Mouse (Mus musculus): ENCODE measurements around the gene Adcy9. TPM values are rescaled to one million over a fixed set of nuclear protein-coding genes. Genes with fewer than 3 reads are reported as not detected.
"Not testable (repeated sequence)": the region's sequence is repeated elsewhere in the genome, so short reads cannot be mapped to it uniquely, and the experiment has no call there.

Gene Adcy9
- polyA plus RNA-seq, 1 experiment from 2014 or later, result 1.5 TPM

GRCm38 (mm10) chr16:4370141-4370541, 50.2 kb downstream of the Adcy9 start:
- no peaks in the 10 kb centered on the region for H3K9me3 ChIP-seq
- H3K27me3 ChIP-seq, result no peaks in the 10 kb centered on the region
- H3K4me3 ChIP-seq, result no peak overlapping the region
- 82% methylated on average over 10 of the region's 10 CpGs for WGBS
- H3K27ac ChIP-seq, result no peak overlapping the region
- H3K4me1 ChIP-seq, result peaks cover 11% of the 10 kb centered on the region
- H3K36me3 ChIP-seq, result no peaks in the 10 kb centered on the region
- no peak overlapping the region for H3K9ac ChIP-seq
- ATAC-seq (ENCODE audit: low FRiP score, low read depth), result no peak
- no peak overlapping the region for H3K4me2 ChIP-seq (replicated peaks)

GRCm38 (mm10) chr16:4367930-4368329, 52.4 kb downstream of the Adcy9 start:
- Histone ChIP-seq H3K36me3 (no peaks in the 10 kb centered on the region), H3K9ac (no peak overlapping the region), H3K4me2 (replicated peaks) (no peak overlapping the region), H3K27ac (no peak overlapping the region), H3K27me3 (no peaks in the 10 kb centered on the region), H3K4me1 (peaks cover 20% of the 10 kb centered on the region), H3K9me3 (no peaks in the 10 kb centered on the region), H3K4me3 (no peak overlapping the region)
- ATAC-seq (ENCODE audit: low FRiP score, low read depth), result no peak
- 64% methylated on average over 3 of the region's 3 CpGs for WGBS

GRCm38 (mm10) chr16:4367291-4367690, 53.0 kb downstream of the Adcy9 start:
- 68% methylated on average over 1 of the region's 1 CpGs for WGBS
- ATAC-seq (ENCODE audit: low FRiP score, low read depth), result no peak

GRCm38 (mm10) chr16:4366671-4367070, 53.6 kb downstream of the Adcy9 start:
- H3K27me3 ChIP-seq, result no peaks in the 10 kb centered on the region
- no peak for ATAC-seq (ENCODE audit: low FRiP score, low read depth)
- no peak overlapping the region for H3K4me2 ChIP-seq (replicated peaks)
- H3K9ac ChIP-seq, result no peak overlapping the region
- H3K4me1 ChIP-seq, result peaks cover 29% of the 10 kb centered on the region
- 91% methylated on average over 3 of the region's 3 CpGs for WGBS
- H3K36me3 ChIP-seq, result no peaks in the 10 kb centered on the region
- no peak overlapping the region for H3K4me3 ChIP-seq
- H3K9me3 ChIP-seq, result no peaks in the 10 kb centered on the region
- no peak overlapping the region for H3K27ac ChIP-seq

More at GRCm38 (mm10) chr16:4367291-4367690, 53.0 kb downstream of the Adcy9 start:
- Histone ChIP-seq H3K9me3 (no peaks in the 10 kb centered on the region), H3K27ac (no peak overlapping the region), H3K9ac (no peak overlapping the region), H3K4me3 (no peak overlapping the region), H3K4me2 (replicated peaks) (no peak overlapping the region), H3K27me3 (no peaks in the 10 kb centered on the region), H3K4me1 (peaks cover 24% of the 10 kb centered on the region), H3K36me3 (no peaks in the 10 kb centered on the region)

GRCm38 (mm10) chr16:4363341-4364116, 56.8 kb downstream of the Adcy9 start:
- Histone ChIP-seq H3K9me3 (no peaks in the 10 kb centered on the region), H3K4me3 (no peak overlapping the region), H3K36me3 (no peaks in the 10 kb centered on the region), H3K9ac (no peak overlapping the region), H3K4me1 (peaks cover 29% of the 10 kb centered on the region), H3K27me3 (no peaks in the 10 kb centered on the region), H3K4me2 (replicated peaks) (no peak overlapping the region), H3K27ac (peak overlapping the region; percentile 44; the same call in 1 of the 2 replicates)
- WGBS, result 79% methylated on average over 4 of the region's 4 CpGs
- no peak for ATAC-seq (ENCODE audit: low FRiP score, low read depth)

- 46% methylated on average over 4 of the region's 4 CpGs for WGBS
- H3K27ac ChIP-seq, result no peak overlapping the region
- H3K4me2 ChIP-seq (replicated peaks), result no peak overlapping the region
- no peak overlapping the region for H3K9ac ChIP-seq
- no peak for ATAC-seq (ENCODE audit: low FRiP score, low read depth)
- no peaks in the 10 kb centered on the region for H3K27me3 ChIP-seq
- no peaks in the 10 kb centered on the region for H3K36me3 ChIP-seq
- no peaks in the 10 kb centered on the region for H3K9me3 ChIP-seq
- no peak overlapping the region for H3K4me3 ChIP-seq
- H3K4me1 ChIP-seq, result peaks cover 8% of the 10 kb centered on the region; the same call in 1 of the 2 replicates
These were observed 64.8 kb downstream of the Adcy9 start for GRCm38 (mm10) chr16:4355260-4356043.

GRCm38 (mm10) chr16:4342579-4342978, 77.7 kb downstream of the Adcy9 start:
- Histone ChIP-seq H3K27me3 (0 out of 2 replicates have a peak, but pooled peaks cover 4% of the 10 kb centered on the region), H3K4me1 (0 out of 2 replicates have a peak, but pooled peaks cover 4% of the 10 kb centered on the region), H3K9me3 (no peaks in the 10 kb centered on the region), H3K4me2 (replicated peaks) (no peak overlapping the region), H3K9ac (no peak overlapping the region), H3K27ac (no peak overlapping the region), H3K36me3 (no peaks in the 10 kb centered on the region), H3K4me3 (no peak overlapping the region)
- 87% methylated on average over 7 of the region's 7 CpGs for WGBS
- no peak for ATAC-seq (ENCODE audit: low FRiP score, low read depth)

- Histone ChIP-seq H3K27ac (no peak overlapping the region), H3K27me3 (peaks cover 4% of the 10 kb centered on the region; the same call in 1 of the 2 replicates), H3K4me2 (replicated peaks) (no peak overlapping the region), H3K4me3 (no peak overlapping the region), H3K9me3 (no peaks in the 10 kb centered on the region), H3K4me1 (0 out of 2 replicates have a peak, but pooled peaks cover 4% of the 10 kb centered on the region), H3K36me3 (no peaks in the 10 kb centered on the region), H3K9ac (no peak overlapping the region)
- 78% methylated on average over 14 of the region's 14 CpGs for WGBS
- ATAC-seq (ENCODE audit: low FRiP score, low read depth), result no peak
These were observed 78.8 kb downstream of the Adcy9 start for GRCm38 (mm10) chr16:4341316-4342062.

GRCm38 (mm10) chr16:4339216-4339615, 81.1 kb downstream of the Adcy9 start:
- H3K27ac ChIP-seq; H3K36me3 ChIP-seq; H3K4me3 ChIP-seq; H3K4me2 ChIP-seq (replicated peaks); ATAC-seq (ENCODE audit: low FRiP score, low read depth); H3K9me3 ChIP-seq; H3K27me3 ChIP-seq; H3K4me1 ChIP-seq; H3K9ac ChIP-seq: not testable (repeated sequence)
- WGBS, result 89% methylated on average over 7 of the region's 7 CpGs

- Histone ChIP-seq H3K4me2 (replicated peaks) (no peak overlapping the region), H3K9ac (no peak overlapping the region)
- WGBS, result 49% methylated on average over 4 of the region's 4 CpGs
These were observed 83.0 kb downstream of the Adcy9 start for GRCm38 (mm10) chr16:4337269-4337668.

GRCm38 (mm10) chr16:4333788-4334187, 86.5 kb downstream of the Adcy9 start:
- H3K4me1 ChIP-seq, result 0 out of 2 replicates have a peak, but pooled peaks cover 11% of the 10 kb centered on the region
- no peak overlapping the region for H3K4me2 ChIP-seq (replicated peaks)
- H3K27ac ChIP-seq, result no peak overlapping the region
- no peak for ATAC-seq (ENCODE audit: low FRiP score, low read depth)
- WGBS, result 71% methylated on average over 5 of the region's 5 CpGs
- peaks cover 13% of the 10 kb centered on the region; the same call in 1 of the 2 replicates for H3K27me3 ChIP-seq
- no peaks in the 10 kb centered on the region for H3K36me3 ChIP-seq
- H3K4me3 ChIP-seq, result no peak overlapping the region
- no peak overlapping the region for H3K9ac ChIP-seq
- no peaks in the 10 kb centered on the region for H3K9me3 ChIP-seq

More at GRCm38 (mm10) chr16:4337269-4337668, 83.0 kb downstream of the Adcy9 start:
- peak; percentile 57 for ATAC-seq (ENCODE audit: low FRiP score, low read depth)
- Histone ChIP-seq H3K4me3 (no peak overlapping the region), H3K9me3 (no peaks in the 10 kb centered on the region), H3K27me3 (peaks cover 8% of the 10 kb centered on the region; the same call in 1 of the 2 replicates), H3K36me3 (no peaks in the 10 kb centered on the region), H3K4me1 (0 out of 2 replicates have a peak, but pooled peaks cover 4% of the 10 kb centered on the region), H3K27ac (no peak overlapping the region)

Data from limb, embryonic 13.5 days (tissue).